Mouse (Mus musculus) ovary, postnatal 10 days (tissue): ENCODE data around the gene Itga1.
A peak's percentile ranks its signal among the peaks of the same experiment; 100 is the strongest.

Experiments used
- DNase-seq: peaks from one replicate; pipeline ENCODE4 v3.0.0; 2022; ENCODE audit warnings: low spot score

Gene Itga1

GRCm38 (mm10) chr13:115101355-115102191 is at the start of gene Itga1, which contains the start of gene Gm49395:
Gene Itga1 (minus strand): TSS chr13:115101964.
Gene Gm49395 (minus strand): TSS chr13:115101921.
- DNase-seq = peak; percentile 47

- DNase-seq = no peak
Observed at GRCm38 (mm10) chr13:115150602-115151001, 48.8 kb upstream of the Itga1 start.

GRCm38 (mm10) chr13:115149849-115150248 is 48.1 kb upstream of the Itga1 start:
- no peak for DNase-seq

- no peak for DNase-seq
Observed at GRCm38 (mm10) chr13:115143575-115143974, 41.8 kb upstream of the Itga1 start.

- no peak for DNase-seq
Observed at GRCm38 (mm10) chr13:115142066-115142465, 40.3 kb upstream of the Itga1 start.

- DNase-seq = no peak
Observed at GRCm38 (mm10) chr13:115138513-115138912, 36.7 kb upstream of the Itga1 start.

- DNase-seq = no peak
Observed at GRCm38 (mm10) chr13:115136761-115137160, 35.0 kb upstream of the Itga1 start.

- DNase-seq = no peak
Observed at GRCm38 (mm10) chr13:115132435-115132834, 30.7 kb upstream of the Itga1 start.

- DNase-seq = no peak
Observed at GRCm38 (mm10) chr13:115131381-115131780, 29.6 kb upstream of the Itga1 start.

GRCm38 (mm10) chr13:115130035-115130434 is 28.3 kb upstream of the Itga1 start:
- no peak for DNase-seq

GRCm38 (mm10) chr13:115127826-115128225 is 26.1 kb upstream of the Itga1 start:
- no peak for DNase-seq

- DNase-seq = no peak
Observed at GRCm38 (mm10) chr13:115126534-115126933, 24.8 kb upstream of the Itga1 start.

- no peak for DNase-seq
Observed at GRCm38 (mm10) chr13:115125130-115125529, 23.4 kb upstream of the Itga1 start.

GRCm38 (mm10) chr13:115124521-115124920 is 22.8 kb upstream of the Itga1 start:
- DNase-seq = no peak

GRCm38 (mm10) chr13:115118756-115119155 is 17.0 kb upstream of the Itga1 start:
- no peak for DNase-seq

- no peak for DNase-seq
Observed at GRCm38 (mm10) chr13:115118195-115118594, 16.4 kb upstream of the Itga1 start.

GRCm38 (mm10) chr13:115116930-115117621 is 15.3 kb upstream of the Itga1 start:
- no peak for DNase-seq

- no peak for DNase-seq
Observed at GRCm38 (mm10) chr13:115109628-115110027, 7.9 kb upstream of the Itga1 start.

GRCm38 (mm10) chr13:115107436-115107835 is 5.7 kb upstream of the Itga1 start:
- DNase-seq = no peak

GRCm38 (mm10) chr13:115106183-115106582 is 4.4 kb upstream of the Itga1 start:
- DNase-seq = no peak

GRCm38 (mm10) chr13:115102754-115103153 is 990 bp upstream of the Itga1 start:
- no peak for DNase-seq

GRCm38 (mm10) chr13:115100381-115101177 is 1.2 kb downstream of the Itga1 start:
- no peak for DNase-seq
